Mouse (Mus musculus): ENCODE measurements at regions not wholly inside any gene's neighbourhood (a gene's known extent, or its start where the extent isn't known, plus 50 kb on each side); places are given as distances from the start of the nearest gene placed in this dataset.
"Not testable (repeated sequence)": the region's sequence is repeated elsewhere in the genome, so short reads cannot be mapped to it uniquely, and the experiment has no call there.

- not testable (repeated sequence) for H3K4me2 ChIP-seq; ATAC-seq (replicated peaks; ENCODE audit: insufficient number of reproducible peaks, low FRiP score, low TSS enrichment); H3K27ac ChIP-seq (ENCODE audit: low read depth, low read length); H3K36me3 ChIP-seq (ENCODE audit: control insufficient read depth, insufficient read depth, low read length); H3K9me3 ChIP-seq (replicated peaks; ENCODE audit: control insufficient read depth, low read length); H3K4me1 ChIP-seq (ENCODE audit: control insufficient read depth, insufficient read depth, low read length); H3K27me3 ChIP-seq (ENCODE audit: control insufficient read depth, insufficient read depth, low read length); H3K9ac ChIP-seq (ENCODE audit: low read depth, low read length); H3K4me3 ChIP-seq (ENCODE audit: low read depth, low read length)
- WGBS (ENCODE audit: insufficient replicate concordance), result 82% methylated on average over 1 of the region's 1 CpGs
Observed at GRCm38 (mm10) chr10:38704762-38705130, 116.8 kb downstream of the Rfpl4b start.

DNA sequence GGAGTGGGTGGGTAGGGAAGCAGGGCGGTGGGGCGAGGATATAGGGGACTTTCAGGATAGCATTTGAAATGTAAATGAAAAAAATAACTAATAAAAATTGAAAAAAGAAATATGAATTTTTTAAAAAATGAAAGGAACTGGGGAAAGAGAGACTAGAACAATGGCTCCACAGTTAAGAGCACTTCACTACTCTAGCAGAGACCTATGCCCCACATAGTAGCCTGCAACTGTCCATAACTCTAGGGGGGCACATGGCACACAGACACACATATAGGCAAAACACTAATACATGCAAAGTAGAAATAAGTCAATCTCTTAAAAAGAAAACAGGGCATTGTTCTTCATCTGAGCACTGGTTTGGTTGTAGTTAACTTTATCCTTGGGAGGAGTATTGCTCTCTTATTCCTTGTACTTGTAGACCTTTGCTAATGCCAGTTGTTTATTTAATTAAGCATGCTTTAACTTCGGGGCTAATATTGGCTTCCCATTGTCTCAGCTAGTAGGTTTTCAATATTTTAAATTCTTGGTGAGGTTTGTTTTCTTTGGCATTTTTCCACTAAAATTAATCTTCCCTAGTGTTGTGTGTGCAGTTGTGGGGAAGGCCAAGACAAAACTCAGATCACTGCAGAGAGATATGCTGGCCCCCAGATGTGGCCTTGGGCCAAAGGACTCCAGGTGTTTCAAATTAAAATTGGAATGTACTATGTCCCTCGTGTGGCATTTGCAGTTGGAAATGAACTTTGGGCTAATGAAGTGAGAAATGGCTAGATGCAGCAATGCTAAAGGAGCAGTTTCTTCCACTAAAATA, 117.4 kb downstream of the Rfpl4b start:
- ATAC-seq (replicated peaks; ENCODE audit: insufficient number of reproducible peaks, low FRiP score, low TSS enrichment), result no peak
- no peaks in the 10 kb centered on the region for H3K4me1 ChIP-seq (ENCODE audit: control insufficient read depth, insufficient read depth, low read length)
- H3K4me2 ChIP-seq, result no peak overlapping the region
- no peaks in the 10 kb centered on the region for H3K27me3 ChIP-seq (ENCODE audit: control insufficient read depth, insufficient read depth, low read length)
- H3K36me3 ChIP-seq (ENCODE audit: control insufficient read depth, insufficient read depth, low read length), result no peaks in the 10 kb centered on the region
- H3K9ac ChIP-seq (ENCODE audit: low read depth, low read length), result no peak overlapping the region
- H3K27ac ChIP-seq (ENCODE audit: low read depth, low read length), result no peak overlapping the region
- no peak overlapping the region for H3K4me3 ChIP-seq (ENCODE audit: low read depth, low read length)
- H3K9me3 ChIP-seq (replicated peaks; ENCODE audit: control insufficient read depth, low read length), result no peaks in the 10 kb centered on the region
- WGBS (ENCODE audit: insufficient replicate concordance), result 67% methylated on average over 4 of the region's 4 CpGs

GRCm38 (mm10) chr10:38677453-38677852, 144.1 kb downstream of the Rfpl4b start:
- H3K9ac ChIP-seq (ENCODE audit: low read depth, low read length), result no peak overlapping the region
- H3K36me3 ChIP-seq (ENCODE audit: control insufficient read depth, insufficient read depth, low read length), result no peaks in the 10 kb centered on the region
- H3K4me2 ChIP-seq, result no peak overlapping the region
- no peaks in the 10 kb centered on the region for H3K27me3 ChIP-seq (ENCODE audit: control insufficient read depth, insufficient read depth, low read length)
- H3K4me1 ChIP-seq (ENCODE audit: control insufficient read depth, insufficient read depth, low read length), result no peaks in the 10 kb centered on the region
- ATAC-seq (replicated peaks; ENCODE audit: insufficient number of reproducible peaks, low FRiP score, low TSS enrichment), result no peak
- H3K27ac ChIP-seq (ENCODE audit: low read depth, low read length), result no peak overlapping the region
- WGBS (ENCODE audit: insufficient replicate concordance), result 80% methylated on average over 2 of the region's 2 CpGs
- no peaks in the 10 kb centered on the region for H3K9me3 ChIP-seq (replicated peaks; ENCODE audit: control insufficient read depth, low read length)
- no peak overlapping the region for H3K4me3 ChIP-seq (ENCODE audit: low read depth, low read length)

DNA sequence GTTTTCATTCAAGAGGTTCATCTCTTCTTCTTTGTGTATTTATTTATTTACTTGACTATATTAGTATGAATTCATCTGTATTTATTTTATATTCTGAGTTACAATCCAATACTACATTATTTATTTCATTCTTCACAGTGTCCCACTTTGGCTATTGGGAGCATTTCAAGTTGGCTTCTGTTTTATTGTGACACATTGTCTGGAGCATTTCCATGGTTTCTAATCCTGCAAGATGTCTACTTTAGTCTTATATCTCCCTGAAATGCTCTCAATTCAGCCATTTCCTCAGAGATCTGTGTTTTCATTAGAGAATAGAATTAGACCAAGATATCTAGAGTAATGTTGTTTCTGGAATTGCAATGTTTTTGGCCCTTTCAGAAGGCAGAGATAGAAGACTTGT, 153.0 kb downstream of the Rfpl4b start:
- Histone ChIP-seq H3K4me2 (no peak overlapping the region), H3K4me3 (ENCODE audit: low read depth, low read length) (no peak overlapping the region), H3K4me1 (ENCODE audit: control insufficient read depth, insufficient read depth, low read length) (no peaks in the 10 kb centered on the region), H3K9me3 (replicated peaks; ENCODE audit: control insufficient read depth, low read length) (no peaks in the 10 kb centered on the region), H3K36me3 (ENCODE audit: control insufficient read depth, insufficient read depth, low read length) (no peaks in the 10 kb centered on the region), H3K27me3 (ENCODE audit: control insufficient read depth, insufficient read depth, low read length) (no peaks in the 10 kb centered on the region), H3K9ac (ENCODE audit: low read depth, low read length) (no peak overlapping the region), H3K27ac (ENCODE audit: low read depth, low read length) (no peak overlapping the region)
- ATAC-seq (replicated peaks; ENCODE audit: insufficient number of reproducible peaks, low FRiP score, low TSS enrichment), result no peak

- H3K36me3 ChIP-seq (ENCODE audit: control insufficient read depth, insufficient read depth, low read length), result no peaks in the 10 kb centered on the region
- ATAC-seq (replicated peaks; ENCODE audit: insufficient number of reproducible peaks, low FRiP score, low TSS enrichment), result no peak
- H3K4me1 ChIP-seq (ENCODE audit: control insufficient read depth, insufficient read depth, low read length), result no peaks in the 10 kb centered on the region
- no peaks in the 10 kb centered on the region for H3K9me3 ChIP-seq (replicated peaks; ENCODE audit: control insufficient read depth, low read length)
- H3K4me2 ChIP-seq, result no peak overlapping the region
- H3K9ac ChIP-seq (ENCODE audit: low read depth, low read length), result no peak overlapping the region
- H3K27me3 ChIP-seq (ENCODE audit: control insufficient read depth, insufficient read depth, low read length), result no peaks in the 10 kb centered on the region
- H3K27ac ChIP-seq (ENCODE audit: low read depth, low read length), result no peak overlapping the region
- H3K4me3 ChIP-seq (ENCODE audit: low read depth, low read length), result no peak overlapping the region
Observed at GRCm38 (mm10) chr10:38667841-38668240, 153.7 kb downstream of the Rfpl4b start.

GRCm38 (mm10) chr10:38635695-38636094, 185.9 kb downstream of the Rfpl4b start:
- no peak overlapping the region for H3K4me3 ChIP-seq (ENCODE audit: low read depth, low read length)
- H3K27me3 ChIP-seq (ENCODE audit: control insufficient read depth, insufficient read depth, low read length), result no peaks in the 10 kb centered on the region
- 91% methylated on average over 1 of the region's 1 CpGs for WGBS (ENCODE audit: insufficient replicate concordance)
- H3K4me1 ChIP-seq (ENCODE audit: control insufficient read depth, insufficient read depth, low read length), result no peaks in the 10 kb centered on the region
- no peaks in the 10 kb centered on the region for H3K36me3 ChIP-seq (ENCODE audit: control insufficient read depth, insufficient read depth, low read length)
- H3K9me3 ChIP-seq (replicated peaks; ENCODE audit: control insufficient read depth, low read length), result no peaks in the 10 kb centered on the region
- H3K27ac ChIP-seq (ENCODE audit: low read depth, low read length), result no peak overlapping the region
- no peak overlapping the region for H3K9ac ChIP-seq (ENCODE audit: low read depth, low read length)
- H3K4me2 ChIP-seq, result no peak overlapping the region
- no peak for ATAC-seq (replicated peaks; ENCODE audit: insufficient number of reproducible peaks, low FRiP score, low TSS enrichment)

GRCm38 (mm10) chr10:38629907-38630505, 191.6 kb downstream of the Rfpl4b start:
- Histone ChIP-seq H3K36me3 (ENCODE audit: control insufficient read depth, insufficient read depth, low read length) (no peaks in the 10 kb centered on the region), H3K9ac (ENCODE audit: low read depth, low read length) (no peak overlapping the region), H3K4me1 (ENCODE audit: control insufficient read depth, insufficient read depth, low read length) (no peaks in the 10 kb centered on the region), H3K27ac (ENCODE audit: low read depth, low read length) (no peak overlapping the region), H3K9me3 (replicated peaks; ENCODE audit: control insufficient read depth, low read length) (no peaks in the 10 kb centered on the region), H3K4me2 (no peak overlapping the region), H3K27me3 (ENCODE audit: control insufficient read depth, insufficient read depth, low read length) (no peaks in the 10 kb centered on the region), H3K4me3 (ENCODE audit: low read depth, low read length) (no peak overlapping the region)
- no peak for ATAC-seq (replicated peaks; ENCODE audit: insufficient number of reproducible peaks, low FRiP score, low TSS enrichment)
- WGBS (ENCODE audit: insufficient replicate concordance), result 56% methylated on average over 4 of the region's 4 CpGs

GRCm38 (mm10) chr10:38623399-38623798, 198.2 kb downstream of the Rfpl4b start:
- no peak overlapping the region for H3K27ac ChIP-seq (ENCODE audit: low read depth, low read length)
- H3K27me3 ChIP-seq (ENCODE audit: control insufficient read depth, insufficient read depth, low read length), result no peaks in the 10 kb centered on the region
- no peaks in the 10 kb centered on the region for H3K4me1 ChIP-seq (ENCODE audit: control insufficient read depth, insufficient read depth, low read length)
- 86% methylated on average over 1 of the region's 1 CpGs for WGBS (ENCODE audit: insufficient replicate concordance)
- H3K4me3 ChIP-seq (ENCODE audit: low read depth, low read length), result no peak overlapping the region
- H3K9ac ChIP-seq (ENCODE audit: low read depth, low read length), result no peak overlapping the region
- H3K9me3 ChIP-seq (replicated peaks; ENCODE audit: control insufficient read depth, low read length), result no peaks in the 10 kb centered on the region
- H3K4me2 ChIP-seq, result no peak overlapping the region
- no peaks in the 10 kb centered on the region for H3K36me3 ChIP-seq (ENCODE audit: control insufficient read depth, insufficient read depth, low read length)
- no peak for ATAC-seq (replicated peaks; ENCODE audit: insufficient number of reproducible peaks, low FRiP score, low TSS enrichment)
